Mouse (Mus musculus): ENCODE measurements around the gene Gria2. TPM values are rescaled to one million over a fixed set of nuclear protein-coding genes. Genes with fewer than 3 reads are reported as not detected.

The Gria2 gene
- polyA plus RNA-seq, 1 experiment from 2014 or later, result 4.8 TPM

DNA sequence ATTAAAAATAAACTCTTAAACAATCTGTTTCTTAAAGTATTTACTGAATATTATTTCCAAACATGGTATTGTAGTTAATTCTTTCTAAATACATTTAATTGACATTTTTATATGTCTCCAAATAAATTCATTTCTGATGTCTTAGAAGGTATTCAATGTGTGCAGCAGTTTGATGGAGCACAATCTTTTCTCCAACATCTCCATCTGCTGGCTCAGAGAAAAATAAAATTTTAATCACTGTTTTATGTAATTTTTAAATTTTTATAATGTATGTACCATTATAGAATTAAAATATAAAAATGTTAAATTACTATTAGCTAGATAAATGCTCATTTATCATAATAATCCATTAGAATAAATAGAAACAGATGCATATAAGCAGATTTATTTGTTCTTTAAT lies 5.9 kb downstream of the Gria2 start:
- Histone ChIP-seq H3K4me2 (ENCODE audit: low read depth, low read length) (no peak overlapping the region), H3K9ac (replicated peaks; ENCODE audit: low read length) (no peak overlapping the region), H3K36me3 (replicated peaks; ENCODE audit: control insufficient read depth, insufficient read depth, low read depth, low read length) (no peaks in the 10 kb centered on the region), H3K27ac (replicated peaks; ENCODE audit: low read depth, low read length) (no peak overlapping the region), H3K9me3 (replicated peaks; ENCODE audit: control insufficient read depth, low read length) (no peaks in the 10 kb centered on the region), H3K4me3 (ENCODE audit: low read depth, low read length) (no peak overlapping the region), H3K4me1 (ENCODE audit: control insufficient read depth, insufficient read depth, low read length) (no peaks in the 10 kb centered on the region), H3K27me3 (ENCODE audit: control insufficient read depth, insufficient read depth, low read length) (peaks cover 8% of the 10 kb centered on the region; the same call in 1 of the 2 replicates)
- DNase-seq (ENCODE audit: low spot score) (no peak), ATAC-seq (replicated peaks; ENCODE audit: insufficient number of reproducible peaks, low FRiP score, low TSS enrichment, low read depth) (no peak)

DNA sequence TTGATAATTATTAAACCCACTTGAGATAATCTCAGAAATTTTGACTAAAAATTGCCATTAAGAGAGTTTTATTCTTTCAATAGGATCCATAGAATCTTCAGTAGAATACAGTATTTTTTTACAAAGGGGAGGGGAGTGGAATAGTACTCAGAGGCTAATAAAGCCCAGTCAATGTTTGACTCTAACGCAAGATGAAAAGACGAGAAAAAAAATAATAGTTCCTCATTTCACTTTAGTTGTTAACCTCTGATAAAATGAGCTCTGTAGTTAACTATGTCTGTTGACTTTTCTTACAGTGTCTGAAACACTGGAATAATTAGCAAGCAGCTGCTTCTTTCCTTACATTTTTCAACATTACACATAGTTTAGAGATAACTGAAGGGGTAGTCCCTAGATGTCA lies 7.4 kb downstream of the Gria2 start:
- Histone ChIP-seq H3K9ac (replicated peaks; ENCODE audit: low read length) (no peak overlapping the region), H3K27ac (replicated peaks; ENCODE audit: low read depth, low read length) (no peak overlapping the region), H3K4me3 (ENCODE audit: low read depth, low read length) (no peak overlapping the region), H3K27me3 (ENCODE audit: control insufficient read depth, insufficient read depth, low read length) (no peaks in the 10 kb centered on the region; the same call in 1 of the 2 replicates), H3K4me1 (ENCODE audit: control insufficient read depth, insufficient read depth, low read length) (no peaks in the 10 kb centered on the region), H3K9me3 (replicated peaks; ENCODE audit: control insufficient read depth, low read length) (no peaks in the 10 kb centered on the region), H3K4me2 (ENCODE audit: low read depth, low read length) (no peak overlapping the region), H3K36me3 (replicated peaks; ENCODE audit: control insufficient read depth, insufficient read depth, low read depth, low read length) (no peaks in the 10 kb centered on the region)
- 86% methylated on average over 2 of the region's 2 CpGs for WGBS
- ATAC-seq (replicated peaks; ENCODE audit: insufficient number of reproducible peaks, low FRiP score, low TSS enrichment, low read depth) (no peak), DNase-seq (ENCODE audit: low spot score) (no peak)

DNA sequence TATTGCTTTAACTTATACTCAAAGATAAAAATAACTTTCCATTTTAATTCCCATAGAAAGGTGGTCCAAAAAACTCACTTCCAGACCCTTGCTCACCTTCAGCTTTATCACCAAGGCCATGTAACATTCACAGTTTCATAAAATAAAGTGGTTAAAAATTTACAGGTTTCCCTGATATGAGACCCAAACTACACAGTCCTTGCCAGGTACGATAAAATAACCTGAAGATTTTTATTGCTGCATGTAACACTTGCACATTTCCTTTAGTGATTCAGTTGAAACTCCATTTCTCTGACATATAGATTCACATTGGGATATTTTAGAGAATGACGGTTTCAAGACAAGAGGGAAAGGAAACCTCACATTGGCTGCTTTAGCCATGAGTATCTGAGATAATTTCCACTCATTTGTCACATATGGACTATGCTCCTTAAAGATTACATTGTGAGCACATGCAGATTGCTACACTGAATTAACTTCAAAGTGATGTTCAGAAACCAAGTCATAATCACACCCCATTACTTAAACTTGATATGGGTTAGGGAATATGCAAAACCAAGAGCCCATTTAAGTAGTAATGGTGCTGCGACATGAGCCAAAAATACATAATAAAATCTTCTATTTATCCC lies 15.4 kb downstream of the Gria2 start:
- Histone ChIP-seq H3K9ac (replicated peaks; ENCODE audit: low read length) (no peak overlapping the region), H3K36me3 (replicated peaks; ENCODE audit: control insufficient read depth, insufficient read depth, low read depth, low read length) (no peaks in the 10 kb centered on the region), H3K4me2 (ENCODE audit: low read depth, low read length) (no peak overlapping the region), H3K27me3 (ENCODE audit: control insufficient read depth, insufficient read depth, low read length) (no peaks in the 10 kb centered on the region), H3K4me1 (ENCODE audit: control insufficient read depth, insufficient read depth, low read length) (no peaks in the 10 kb centered on the region), H3K27ac (replicated peaks; ENCODE audit: low read depth, low read length) (no peak overlapping the region), H3K4me3 (ENCODE audit: low read depth, low read length) (no peak overlapping the region), H3K9me3 (replicated peaks; ENCODE audit: control insufficient read depth, low read length) (no peaks in the 10 kb centered on the region)
- ATAC-seq (replicated peaks; ENCODE audit: insufficient number of reproducible peaks, low FRiP score, low TSS enrichment, low read depth) (no peak), DNase-seq (ENCODE audit: low spot score) (no peak)
- WGBS, result 82% methylated on average over 3 of the region's 3 CpGs

DNA sequence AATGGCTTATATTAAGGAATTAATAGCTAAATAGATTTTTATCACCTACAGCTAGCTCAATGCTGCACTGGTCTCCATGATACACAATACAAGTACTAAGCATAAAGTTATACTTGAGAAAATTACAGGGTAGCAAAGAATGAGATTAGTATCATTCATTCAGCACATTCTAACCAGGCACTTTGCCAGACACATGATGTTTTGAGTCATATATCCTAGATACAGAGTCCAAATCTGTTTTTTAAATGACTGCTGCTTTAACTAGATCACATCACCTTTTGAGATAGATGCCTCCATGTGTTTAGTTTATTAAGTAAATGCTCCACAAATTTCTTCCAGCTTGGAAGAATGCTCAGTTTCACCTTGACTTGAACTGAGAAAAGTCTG lies 21.5 kb downstream of the Gria2 start:
- Histone ChIP-seq H3K9me3 (replicated peaks; ENCODE audit: control insufficient read depth, low read length) (no peaks in the 10 kb centered on the region), H3K4me1 (ENCODE audit: control insufficient read depth, insufficient read depth, low read length) (no peaks in the 10 kb centered on the region), H3K9ac (replicated peaks; ENCODE audit: low read length) (no peak overlapping the region), H3K27me3 (ENCODE audit: control insufficient read depth, insufficient read depth, low read length) (no peaks in the 10 kb centered on the region), H3K36me3 (replicated peaks; ENCODE audit: control insufficient read depth, insufficient read depth, low read depth, low read length) (no peaks in the 10 kb centered on the region), H3K27ac (replicated peaks; ENCODE audit: low read depth, low read length) (no peak overlapping the region), H3K4me3 (ENCODE audit: low read depth, low read length) (no peak overlapping the region), H3K4me2 (ENCODE audit: low read depth, low read length) (no peak overlapping the region)
- DNase-seq (ENCODE audit: low spot score) (no peak), ATAC-seq (replicated peaks; ENCODE audit: insufficient number of reproducible peaks, low FRiP score, low TSS enrichment, low read depth) (no peak)

DNA sequence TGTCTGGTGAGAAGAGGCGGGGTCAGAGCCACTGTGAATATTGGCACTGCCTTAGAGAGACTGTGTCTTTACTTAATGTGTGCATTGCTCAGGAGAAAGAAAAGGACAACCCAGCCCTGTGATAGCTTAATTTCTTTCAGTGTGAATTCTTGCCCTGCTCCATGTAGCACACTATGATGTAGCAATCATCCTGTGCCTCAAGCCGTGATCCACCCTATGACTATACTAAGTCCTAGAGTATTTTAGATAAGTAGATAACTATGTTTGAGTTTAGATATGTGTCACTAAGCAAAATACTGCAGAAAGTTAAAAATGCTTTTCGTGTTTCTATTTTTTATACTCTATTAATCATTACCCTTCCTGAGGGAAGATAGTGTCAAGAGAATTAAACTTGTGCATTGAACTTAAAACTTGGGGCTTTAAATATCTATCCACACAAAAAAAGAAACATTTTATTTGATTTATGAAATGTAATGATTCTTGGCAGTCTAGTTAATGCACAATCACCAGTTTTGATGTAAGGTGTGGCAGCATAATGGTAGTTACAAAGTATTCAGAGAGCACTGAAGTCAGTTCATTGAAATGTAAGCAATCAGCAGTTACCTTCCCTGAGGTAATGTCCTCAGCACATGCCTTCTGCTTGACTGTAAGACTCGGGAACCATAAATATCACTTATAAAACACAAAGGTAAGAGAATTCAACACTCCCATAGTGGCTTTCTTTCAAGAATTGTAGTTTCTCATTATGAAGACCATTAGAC lies 22.1 kb downstream of the Gria2 start:
- Histone ChIP-seq H3K4me2 (ENCODE audit: low read depth, low read length) (no peak overlapping the region), H3K9me3 (replicated peaks; ENCODE audit: control insufficient read depth, low read length) (no peaks in the 10 kb centered on the region), H3K4me3 (ENCODE audit: low read depth, low read length) (no peak overlapping the region), H3K27me3 (ENCODE audit: control insufficient read depth, insufficient read depth, low read length) (no peaks in the 10 kb centered on the region), H3K27ac (replicated peaks; ENCODE audit: low read depth, low read length) (no peak overlapping the region), H3K36me3 (replicated peaks; ENCODE audit: control insufficient read depth, insufficient read depth, low read depth, low read length) (no peaks in the 10 kb centered on the region), H3K4me1 (ENCODE audit: control insufficient read depth, insufficient read depth, low read length) (no peaks in the 10 kb centered on the region), H3K9ac (replicated peaks; ENCODE audit: low read length) (no peak overlapping the region)
- DNase-seq (ENCODE audit: low spot score) (no peak), ATAC-seq (replicated peaks; ENCODE audit: insufficient number of reproducible peaks, low FRiP score, low TSS enrichment, low read depth) (no peak)
- WGBS, result 83% methylated on average over 4 of the region's 4 CpGs

DNA sequence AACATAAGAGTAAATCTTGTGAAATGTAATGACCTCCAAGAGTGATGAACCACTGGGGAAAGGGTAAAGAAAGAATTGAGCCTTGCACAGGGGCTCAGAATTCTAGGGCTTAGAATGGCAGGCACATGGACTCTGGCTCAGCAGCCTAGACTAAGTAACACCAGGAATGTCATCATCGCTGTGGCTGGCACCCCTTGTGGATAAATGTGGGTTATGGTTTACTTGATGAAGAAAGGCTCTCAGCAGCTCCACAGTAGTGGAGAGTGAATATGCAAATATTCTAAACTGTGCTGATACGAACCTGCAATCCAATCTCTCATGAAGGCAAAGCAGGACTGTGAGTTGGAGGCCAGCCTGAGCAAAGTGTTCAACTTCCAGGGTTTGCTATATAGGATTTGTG lies 26.0 kb downstream of the Gria2 start:
- ATAC-seq (replicated peaks; ENCODE audit: insufficient number of reproducible peaks, low FRiP score, low TSS enrichment, low read depth), result no peak
- DNase-seq (ENCODE audit: low spot score), result no peak
- WGBS, result 70% methylated on average over 2 of the region's 2 CpGs

DNA sequence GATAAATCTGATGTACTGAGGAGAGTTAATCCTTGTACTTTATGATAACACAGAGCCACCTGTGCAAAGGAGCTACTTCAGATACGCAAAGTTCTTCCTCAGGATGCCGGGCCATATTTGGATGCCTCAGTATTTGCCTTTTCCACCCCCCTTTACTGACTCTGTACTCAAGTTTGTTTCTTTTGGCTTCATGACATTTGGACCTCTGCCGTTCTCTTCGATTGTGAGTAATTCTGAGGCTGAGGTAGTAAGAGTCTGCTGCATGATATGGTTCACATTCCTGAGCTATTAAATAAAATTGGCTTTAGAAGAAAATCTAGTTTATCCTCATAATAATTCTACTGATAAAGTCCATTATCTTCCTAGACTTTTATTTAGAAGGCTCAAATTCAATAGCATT lies 26.7 kb downstream of the Gria2 start:
- Histone ChIP-seq H3K4me3 (ENCODE audit: low read depth, low read length) (no peak overlapping the region), H3K27me3 (ENCODE audit: control insufficient read depth, insufficient read depth, low read length) (no peaks in the 10 kb centered on the region), H3K4me2 (ENCODE audit: low read depth, low read length) (no peak overlapping the region), H3K9ac (replicated peaks; ENCODE audit: low read length) (no peak overlapping the region), H3K27ac (replicated peaks; ENCODE audit: low read depth, low read length) (no peak overlapping the region), H3K4me1 (ENCODE audit: control insufficient read depth, insufficient read depth, low read length) (no peaks in the 10 kb centered on the region), H3K9me3 (replicated peaks; ENCODE audit: control insufficient read depth, low read length) (no peaks in the 10 kb centered on the region), H3K36me3 (replicated peaks; ENCODE audit: control insufficient read depth, insufficient read depth, low read depth, low read length) (no peaks in the 10 kb centered on the region)
- no peak for ATAC-seq (replicated peaks; ENCODE audit: insufficient number of reproducible peaks, low FRiP score, low TSS enrichment, low read depth)
- DNase-seq (ENCODE audit: low spot score), result no peak
- WGBS, result 87% methylated on average over 4 of the region's 4 CpGs

More for the DNA sequence above, 26.0 kb downstream of the Gria2 start:
- no peak overlapping the region for H3K27ac ChIP-seq (replicated peaks; ENCODE audit: low read depth, low read length)
- H3K9me3 ChIP-seq (replicated peaks; ENCODE audit: control insufficient read depth, low read length), result no peaks in the 10 kb centered on the region
- no peaks in the 10 kb centered on the region for H3K36me3 ChIP-seq (replicated peaks; ENCODE audit: control insufficient read depth, insufficient read depth, low read depth, low read length)
- H3K27me3 ChIP-seq (ENCODE audit: control insufficient read depth, insufficient read depth, low read length), result no peaks in the 10 kb centered on the region
- H3K4me3 ChIP-seq (ENCODE audit: low read depth, low read length), result no peak overlapping the region
- H3K4me2 ChIP-seq (ENCODE audit: low read depth, low read length), result no peak overlapping the region
- H3K4me1 ChIP-seq (ENCODE audit: control insufficient read depth, insufficient read depth, low read length), result no peaks in the 10 kb centered on the region
- H3K9ac ChIP-seq (replicated peaks; ENCODE audit: low read length), result no peak overlapping the region

DNA sequence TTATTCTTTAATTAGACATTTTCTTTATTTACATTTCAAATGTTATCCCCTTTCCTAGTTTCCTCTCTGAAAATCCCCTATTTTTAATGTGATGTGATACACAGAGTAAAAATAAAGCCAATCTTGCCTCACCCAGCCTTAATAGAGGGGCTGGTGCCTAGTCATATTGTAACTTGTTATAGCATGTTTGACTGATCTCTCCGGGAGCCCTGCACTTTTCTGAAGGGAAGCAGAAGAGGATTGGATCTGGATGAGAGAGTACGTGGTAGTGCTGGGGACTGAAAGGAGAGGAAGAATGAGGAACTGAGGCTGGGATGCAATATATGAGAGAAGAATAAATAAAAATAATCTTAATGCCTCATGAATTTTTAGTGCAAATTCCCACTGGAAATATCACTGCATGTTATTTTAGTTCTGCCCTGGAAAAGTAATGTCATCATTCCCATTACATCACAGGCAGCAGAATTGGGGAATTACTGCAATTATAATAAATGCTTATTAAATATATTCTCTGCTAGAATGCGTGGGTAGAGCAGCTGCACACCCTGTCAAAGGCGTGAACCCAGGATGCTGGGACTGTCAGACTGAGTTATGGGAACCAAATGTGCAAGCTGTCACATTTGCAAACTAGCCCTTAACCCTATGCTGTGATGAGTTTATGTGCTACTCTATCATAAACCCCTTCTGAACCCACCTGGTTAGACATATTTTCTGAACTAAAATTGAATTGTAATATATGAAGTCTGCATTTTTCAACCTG lies 28.4 kb downstream of the Gria2 start:
- Histone ChIP-seq H3K9me3 (replicated peaks; ENCODE audit: control insufficient read depth, low read length) (no peaks in the 10 kb centered on the region), H3K27me3 (ENCODE audit: control insufficient read depth, insufficient read depth, low read length) (no peaks in the 10 kb centered on the region), H3K4me2 (ENCODE audit: low read depth, low read length) (no peak overlapping the region), H3K27ac (replicated peaks; ENCODE audit: low read depth, low read length) (no peak overlapping the region), H3K4me3 (ENCODE audit: low read depth, low read length) (no peak overlapping the region), H3K36me3 (replicated peaks; ENCODE audit: control insufficient read depth, insufficient read depth, low read depth, low read length) (no peaks in the 10 kb centered on the region), H3K4me1 (ENCODE audit: control insufficient read depth, insufficient read depth, low read length) (no peaks in the 10 kb centered on the region), H3K9ac (replicated peaks; ENCODE audit: low read length) (no peak overlapping the region)
- no peak for DNase-seq (ENCODE audit: low spot score)
- WGBS, result 71% methylated on average over 4 of the region's 4 CpGs
- no peak for ATAC-seq (replicated peaks; ENCODE audit: insufficient number of reproducible peaks, low FRiP score, low TSS enrichment, low read depth)

All from embryonic facial prominence, embryonic 11.5 days (tissue).